Mouse (Mus musculus): ENCODE results near the gene Idnk. TPM values are rescaled to one million over a fixed set of nuclear protein-coding genes. Genes with fewer than 3 reads are reported as not detected.

Idnk gene
- polyA plus RNA-seq, 3 experiments from 2014 or later, result 204 to 343 (median 284) TPM

DNA sequence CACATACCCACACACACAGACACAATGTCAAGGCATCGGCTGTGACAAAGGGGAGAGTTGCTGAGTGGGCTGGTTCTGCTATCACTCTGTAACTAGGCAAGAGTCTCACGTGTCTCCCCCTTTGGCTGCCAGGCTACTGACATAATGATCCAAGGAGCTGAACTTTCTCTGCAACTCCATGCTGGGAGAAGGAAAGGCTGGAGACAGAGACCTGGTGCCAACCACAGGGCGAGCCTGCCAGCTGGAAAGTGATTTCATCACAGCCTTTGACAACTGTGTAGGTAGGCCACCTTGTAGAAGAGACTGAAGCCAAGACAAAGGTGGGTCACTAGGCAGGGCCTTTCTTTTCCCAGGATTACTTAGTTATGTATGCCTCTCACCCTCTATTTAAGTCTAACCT, 39.8 kb downstream of the Idnk start:
- ATAC-seq, result no peak

DNA sequence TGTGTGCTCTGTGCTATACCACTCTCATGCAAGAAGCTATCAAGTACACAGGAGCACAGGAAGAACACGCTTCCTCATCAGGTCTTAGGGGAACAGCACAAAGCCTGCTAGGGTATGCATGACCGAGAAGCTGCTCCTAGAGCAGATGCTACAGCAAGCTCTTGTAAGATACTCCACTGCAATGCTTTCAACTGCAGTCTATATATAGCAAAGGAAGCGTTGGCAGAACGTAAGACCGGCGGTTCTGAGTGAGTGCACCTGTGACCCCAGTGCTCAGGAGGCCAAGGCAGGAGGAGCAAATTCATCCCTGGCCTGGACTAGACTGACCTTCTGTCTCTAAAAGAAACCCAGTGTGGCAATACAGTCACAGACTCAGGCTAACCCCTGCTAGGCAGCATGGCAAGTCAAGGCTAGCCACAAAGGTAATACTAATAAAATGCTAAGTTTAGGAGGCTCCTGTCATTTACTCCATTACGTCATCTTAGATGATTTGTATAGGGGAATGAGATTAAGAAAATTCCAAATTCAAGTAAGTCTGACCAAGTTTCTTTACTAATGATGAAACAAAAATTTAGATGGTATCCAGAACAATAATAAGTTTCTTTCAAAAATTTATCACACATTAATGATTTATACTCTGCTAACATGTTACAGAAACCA, 40.7 kb downstream of the Idnk start:
- no peak for ATAC-seq

DNA sequence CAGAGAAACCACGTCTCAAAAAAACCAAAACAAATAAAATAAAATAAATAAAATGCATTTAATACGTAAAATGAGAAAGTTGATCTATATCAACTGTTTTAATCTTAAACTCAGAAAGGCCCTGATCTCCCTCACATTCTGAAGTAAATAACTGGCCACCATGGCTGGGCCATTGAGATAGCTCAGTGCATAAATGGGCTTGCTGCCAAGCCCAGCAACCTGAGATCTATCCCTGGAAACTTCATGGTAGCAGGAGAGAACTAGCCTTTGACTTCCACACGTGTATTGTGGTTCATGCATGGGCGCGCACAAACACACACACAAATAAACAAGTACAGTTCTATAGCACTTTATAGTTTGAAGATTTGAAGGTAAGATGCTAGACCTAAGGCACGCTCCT, 43.9 kb downstream of the Idnk start:
- no peak for ATAC-seq

DNA sequence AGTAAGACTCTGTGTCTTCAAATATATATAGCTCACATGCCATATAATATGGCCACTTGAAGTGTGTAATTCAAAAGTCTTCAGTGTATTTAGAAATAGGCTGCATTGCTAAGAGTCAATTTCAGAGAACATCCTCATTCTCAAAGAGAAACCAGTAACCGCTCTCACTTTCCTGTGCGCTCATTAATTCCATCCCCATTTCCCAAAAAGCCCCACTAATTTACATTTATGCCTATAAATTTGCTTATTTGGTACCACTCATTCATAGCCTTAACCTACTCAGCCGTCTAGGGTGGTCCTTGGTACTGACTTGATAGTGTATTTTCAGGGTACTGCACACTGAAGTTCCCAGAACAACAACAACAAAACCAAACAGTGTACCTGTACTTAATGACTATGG, 44.5 kb downstream of the Idnk start:
- no peak for ATAC-seq

DNA sequence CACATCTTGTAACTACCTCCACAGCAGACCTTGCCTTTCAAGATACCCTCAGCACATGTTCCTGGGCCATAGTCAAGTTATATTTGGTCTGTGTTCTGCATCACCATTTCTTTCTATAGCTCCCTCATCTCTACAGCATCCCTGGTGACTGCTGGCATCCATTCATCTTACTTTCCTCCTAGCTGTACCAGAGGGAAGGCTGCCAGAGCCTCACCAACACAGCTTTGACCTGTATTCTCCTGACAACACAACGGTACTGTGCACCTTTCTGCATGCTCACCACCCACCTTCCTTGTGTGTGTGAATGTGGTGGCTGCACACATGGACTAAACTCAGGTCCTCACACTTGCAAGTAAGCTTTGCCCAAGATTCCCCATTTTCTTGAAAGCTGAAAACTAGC, 45.5 kb downstream of the Idnk start:
- ATAC-seq, result no peak

DNA sequence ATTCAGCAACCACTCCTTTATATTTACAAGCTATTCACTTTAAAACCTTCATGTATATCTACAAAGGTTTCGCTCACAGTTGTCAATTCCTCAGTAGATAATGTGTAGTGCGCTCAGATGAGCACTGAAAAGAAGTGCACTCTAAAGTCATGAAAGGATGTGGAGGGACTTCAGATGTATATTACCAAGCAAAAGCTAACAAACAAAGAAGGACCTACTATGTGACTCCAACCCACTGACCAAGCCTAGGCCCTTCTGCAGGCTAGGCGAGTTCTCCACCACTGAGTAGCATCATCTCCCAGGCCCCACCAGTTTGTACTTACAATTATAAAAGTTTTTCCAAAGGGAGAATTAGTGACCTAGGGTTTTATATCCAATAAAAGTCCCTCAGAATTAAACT, 46.8 kb downstream of the Idnk start:
- no peak for ATAC-seq

DNA sequence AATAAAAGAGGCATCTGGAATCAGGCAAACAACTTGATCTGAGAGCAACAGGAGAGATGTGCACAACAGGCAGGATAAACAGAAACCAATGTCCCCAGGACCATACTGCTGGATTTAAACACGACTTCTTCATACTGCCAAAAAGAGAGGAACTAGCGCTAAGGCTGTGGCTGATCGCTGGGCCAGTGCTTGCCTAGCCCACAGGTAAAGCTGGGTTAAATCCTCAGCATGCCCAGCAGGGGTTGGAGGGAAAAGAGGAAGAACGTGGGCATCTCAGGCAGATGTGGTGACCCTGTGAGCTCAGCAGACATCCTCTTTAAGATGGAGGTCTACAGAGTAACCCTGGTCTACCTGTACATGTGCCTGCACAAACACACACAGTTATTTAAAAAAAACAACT, 47.5 kb downstream of the Idnk start:
- ATAC-seq, result no peak

DNA sequence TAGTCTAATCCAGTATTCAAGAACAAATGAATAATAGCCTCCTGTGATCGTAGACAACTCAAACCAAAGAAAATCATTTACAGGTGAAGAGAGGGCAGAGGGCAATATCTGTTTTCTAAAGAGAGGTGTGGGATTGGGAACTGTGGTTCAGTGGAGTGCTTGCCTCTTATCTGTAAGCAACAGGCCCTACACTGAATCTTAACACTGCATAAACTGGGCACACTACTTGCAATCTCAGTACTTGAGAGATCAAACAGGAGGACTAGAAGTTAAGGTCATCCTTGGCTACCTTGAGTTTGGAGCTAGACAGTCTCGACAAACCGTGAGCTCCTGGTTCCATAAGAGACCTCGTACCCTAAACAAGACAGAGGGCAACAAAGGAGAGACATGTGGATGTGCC, 48.6 kb downstream of the Idnk start:
- ATAC-seq, result no peak

DNA sequence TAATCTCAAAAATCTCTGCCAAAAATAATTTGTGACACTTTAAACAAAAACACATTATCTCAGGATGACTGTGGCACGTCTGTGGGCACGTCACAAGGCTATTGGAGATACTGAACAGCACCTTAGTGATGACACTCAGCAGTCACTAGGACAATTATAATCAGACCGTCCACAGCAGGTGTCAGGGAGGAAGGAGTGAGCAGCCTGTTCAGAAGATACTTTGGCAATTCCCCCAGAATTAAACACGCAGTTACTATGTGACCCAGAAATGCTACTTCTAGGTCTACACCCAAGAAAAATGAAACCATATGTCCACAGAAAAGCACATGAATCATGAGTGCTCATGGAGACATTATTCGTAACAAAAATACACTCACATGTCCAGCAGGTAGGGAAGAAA, 53.0 kb downstream of the Idnk start:
- ATAC-seq, result no peak

DNA sequence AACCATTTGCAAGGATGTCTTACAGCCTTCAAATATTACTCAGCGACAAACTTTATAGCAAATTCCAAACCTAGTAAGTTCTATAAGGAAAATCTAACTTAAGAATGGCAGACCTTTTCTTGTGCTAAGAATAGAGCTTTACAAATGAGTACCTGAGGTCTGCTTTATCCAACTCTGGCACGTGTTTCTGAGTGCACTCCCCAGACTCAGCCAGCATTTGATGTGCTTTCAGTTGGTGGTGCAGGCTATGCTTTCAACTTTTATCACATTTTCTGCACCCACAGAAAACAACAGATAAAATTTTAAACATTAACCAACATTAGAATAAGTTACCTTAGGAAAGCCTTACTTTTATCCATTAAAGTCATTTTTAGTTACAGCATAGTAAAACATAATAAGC, 55.1 kb downstream of the Idnk start:
- no peak for ATAC-seq

DNA sequence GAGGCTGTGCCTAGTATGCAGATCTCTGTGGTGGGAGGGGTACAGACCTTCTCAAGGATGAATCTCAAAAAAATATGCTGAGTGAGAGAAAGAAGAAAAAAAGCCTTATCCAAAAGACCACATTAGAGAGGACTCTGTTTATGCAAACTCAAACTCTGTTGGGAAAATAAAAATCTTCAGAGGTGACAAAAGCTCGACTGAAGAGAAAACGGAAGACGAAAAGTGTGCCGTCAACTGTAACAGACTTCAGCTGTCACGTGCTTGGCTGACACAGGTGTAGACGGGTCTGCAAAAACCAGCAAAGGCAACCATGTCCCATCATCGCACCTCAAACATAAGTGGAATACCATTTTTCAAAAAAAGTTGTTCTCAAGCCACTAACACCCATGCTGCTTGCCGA, 56.4 kb downstream of the Idnk start:
- ATAC-seq, result no peak

Other genes with a start within 250 kb of the Idnk start
- not detected for gene Spock1, start 249.3 kb upstream of the Idnk start, polyA plus RNA-seq (2017; shearing (Covaris generic))
- 10 to 100 TPM in 2 of 3 experiments, 1 to 10 TPM in 1; 4.3 to 14.9 (median 14.6) TPM for gene Klhl3, start 44.1 kb upstream of the Idnk start, polyA plus RNA-seq (2017; shearing (Covaris generic))
- gene Hnrnpa0, start 29.1 kb upstream of the Idnk start, polyA plus RNA-seq (2017; shearing (Covaris generic)), result 10 to 100 TPM; 20.9 to 25.6 (median 24.0) TPM
- 10 to 100 TPM; 16.2 to 20.1 (median 18.2) TPM for gene Ubqln1, start 58.0 kb downstream of the Idnk start, polyA plus RNA-seq (2017; shearing (Covaris generic))
- 1 to 10 TPM in 1 of 3 experiments, under 1 TPM in 2; 0.38 to 1.1 (median 0.87) TPM for gene Gkap1, start 118.0 kb downstream of the Idnk start, polyA plus RNA-seq (2017; shearing (Covaris generic))
- gene Kif27, start 201.5 kb downstream of the Idnk start, polyA plus RNA-seq (2017; shearing (Covaris generic)), result not detected
- gene 2210016F16Rik, start 227.6 kb downstream of the Idnk start, polyA plus RNA-seq (2017; shearing (Covaris generic)), result 10 to 100 TPM in 2 of 3 experiments, 1 to 10 TPM in 1; 5.5 to 24.5 (median 21.2) TPM
- 10 to 100 TPM; 22.8 to 24.7 (median 23.3) TPM for gene Rmi1, start 244.6 kb downstream of the Idnk start, polyA plus RNA-seq (2017; shearing (Covaris generic))
- 1,000 to 10,000 TPM; 1,885 to 2,917 (median 2,228) TPM for gene Hnrnpk, start 245.7 kb downstream of the Idnk start, polyA plus RNA-seq (2017; shearing (Covaris generic))